Mouse (Mus musculus): ENCODE data around the gene Tab1. TPM values are rescaled to one million over a fixed set of nuclear protein-coding genes. Genes with fewer than 3 reads are reported as not detected.

Tab1 gene
- polyA plus RNA-seq, 1 experiment from 2014 or later, result 12.6 TPM

- peaks cover 10% of the 10 kb centered on the region; the same call in 1 of the 2 replicates for H3K27me3 ChIP-seq (replicated peaks; ENCODE audit: control insufficient read depth, insufficient read depth, low read length)
- 0 out of 2 replicates have a peak, but pooled peaks cover 4% of the 10 kb centered on the region for H3K4me1 ChIP-seq (replicated peaks; ENCODE audit: control insufficient read depth, insufficient read depth, low read length)
- ATAC-seq, result no peak
- no peaks in the 10 kb centered on the region for H3K36me3 ChIP-seq (ENCODE audit: control insufficient read depth, insufficient read depth)
- TF ChIP-seq CTCF (IDR thresholded peaks at IDR 0.05; ENCODE audit: low read depth), result no peak
- no peak overlapping the region for H3K4me3 ChIP-seq (ENCODE audit: low read depth, low read length)
- 75% methylated on average over 10 of the region's 10 CpGs for WGBS
- H3K9ac ChIP-seq (ENCODE audit: low read depth, low read length), result no peak overlapping the region
- H3K9me3 ChIP-seq (ENCODE audit: control insufficient read depth), result no peaks in the 10 kb centered on the region
- no peak overlapping the region for H3K4me2 ChIP-seq (replicated peaks; ENCODE audit: low read depth)
- H3K27ac ChIP-seq (ENCODE audit: low read depth, low read length), result no peak overlapping the region
Observed at GRCm38 (mm10) chr15:80096406-80096805, 36.5 kb upstream of the Tab1 start.

- TF ChIP-seq CTCF (IDR thresholded peaks at IDR 0.05; ENCODE audit: low read depth), result peak; percentile 20; the same call in 1 of the 2 replicates
Observed at GRCm38 (mm10) chr15:80096946-80097881, 35.7 kb upstream of the Tab1 start.

DNA sequence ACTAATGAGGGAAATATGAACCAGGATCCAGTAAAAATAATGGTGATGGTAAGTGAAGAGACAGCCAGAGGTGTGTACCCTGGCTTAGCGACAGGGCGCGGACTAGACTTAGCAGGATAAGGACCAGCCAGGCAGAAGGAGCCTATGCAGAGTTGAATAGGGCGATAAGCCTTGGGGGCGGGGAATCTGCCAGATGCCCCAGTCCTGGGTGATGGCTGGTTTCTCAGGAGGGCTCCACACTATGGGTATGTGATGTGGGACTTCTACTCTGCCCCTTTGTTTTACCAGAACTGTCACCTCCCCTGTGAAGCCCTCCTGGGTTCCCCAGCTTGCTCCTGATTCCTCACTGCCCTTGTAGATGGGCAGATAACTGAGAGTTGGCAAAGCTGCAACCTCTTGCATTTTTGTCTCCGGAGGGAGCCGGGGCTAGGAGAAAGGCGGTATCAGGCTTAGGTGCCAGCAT, 34.9 kb upstream of the Tab1 start:
- Histone ChIP-seq H3K4me3 (ENCODE audit: low read depth, low read length) (no peak overlapping the region), H3K9ac (ENCODE audit: low read depth, low read length) (no peak overlapping the region), H3K4me2 (replicated peaks; ENCODE audit: low read depth) (no peak overlapping the region), H3K4me1 (replicated peaks; ENCODE audit: control insufficient read depth, insufficient read depth, low read length) (0 out of 2 replicates have a peak, but pooled peaks cover 4% of the 10 kb centered on the region), H3K27ac (ENCODE audit: low read depth, low read length) (no peak overlapping the region), H3K9me3 (ENCODE audit: control insufficient read depth) (no peaks in the 10 kb centered on the region), H3K36me3 (ENCODE audit: control insufficient read depth, insufficient read depth) (no peaks in the 10 kb centered on the region), H3K27me3 (replicated peaks; ENCODE audit: control insufficient read depth, insufficient read depth, low read length) (no peaks in the 10 kb centered on the region)
- 51% methylated on average over 8 of the region's 8 CpGs for WGBS
- TF ChIP-seq CTCF (IDR thresholded peaks at IDR 0.05; ENCODE audit: low read depth), result no peak
- no peak for ATAC-seq

More at GRCm38 (mm10) chr15:80096946-80097881, 35.7 kb upstream of the Tab1 start:
- peaks cover 5% of the 10 kb centered on the region; the same call in 1 of the 2 replicates for H3K27me3 ChIP-seq (replicated peaks; ENCODE audit: control insufficient read depth, insufficient read depth, low read length)
- no peaks in the 10 kb centered on the region for H3K9me3 ChIP-seq (ENCODE audit: control insufficient read depth)
- 0 out of 2 replicates have a peak, but pooled peaks cover 4% of the 10 kb centered on the region for H3K4me1 ChIP-seq (replicated peaks; ENCODE audit: control insufficient read depth, insufficient read depth, low read length)
- no peak overlapping the region for H3K9ac ChIP-seq (ENCODE audit: low read depth, low read length)
- peak overlapping the region; percentile 50; the same call in 1 of the 2 replicates for H3K27ac ChIP-seq (ENCODE audit: low read depth, low read length)
- no peaks in the 10 kb centered on the region for H3K36me3 ChIP-seq (ENCODE audit: control insufficient read depth, insufficient read depth)
- ATAC-seq, result peak; percentile 39; the same call in 1 of the 2 replicates
- peak overlapping the region; percentile 48 for H3K4me2 ChIP-seq (replicated peaks; ENCODE audit: low read depth)
- H3K4me3 ChIP-seq (ENCODE audit: low read depth, low read length), result no peak overlapping the region
- 21% methylated on average over 19 of the region's 20 CpGs for WGBS

DNA sequence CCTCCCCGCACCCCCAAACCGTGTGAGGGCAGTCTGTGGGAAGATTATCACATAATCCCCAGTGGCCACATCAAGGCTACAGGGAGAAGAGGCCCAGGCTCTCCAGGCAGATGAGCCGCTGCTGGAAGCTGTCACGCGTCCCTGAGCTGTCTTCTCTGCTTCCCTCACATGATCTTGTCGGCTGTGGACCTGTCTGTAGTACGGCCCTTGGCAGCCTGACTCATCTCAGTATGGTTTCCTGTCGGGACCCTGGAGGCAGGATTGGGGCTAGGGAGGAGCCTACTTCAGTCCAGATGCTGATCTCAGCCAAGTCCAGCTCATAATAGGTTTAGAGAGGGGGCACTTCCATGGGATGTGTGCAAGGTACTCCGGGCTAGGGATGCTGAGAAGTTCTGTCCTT, 34.1 kb upstream of the Tab1 start:
- no peaks in the 10 kb centered on the region for H3K36me3 ChIP-seq (ENCODE audit: control insufficient read depth, insufficient read depth)
- TF ChIP-seq CTCF (IDR thresholded peaks at IDR 0.05; ENCODE audit: low read depth), result no peak
- H3K27ac ChIP-seq (ENCODE audit: low read depth, low read length), result no peak overlapping the region
- H3K4me3 ChIP-seq (ENCODE audit: low read depth, low read length), result no peak overlapping the region
- H3K4me1 ChIP-seq (replicated peaks; ENCODE audit: control insufficient read depth, insufficient read depth, low read length), result 0 out of 2 replicates have a peak, but pooled peaks cover 4% of the 10 kb centered on the region
- no peak overlapping the region for H3K9ac ChIP-seq (ENCODE audit: low read depth, low read length)
- 58% methylated on average over 9 of the region's 9 CpGs for WGBS
- no peaks in the 10 kb centered on the region for H3K27me3 ChIP-seq (replicated peaks; ENCODE audit: control insufficient read depth, insufficient read depth, low read length)
- H3K9me3 ChIP-seq (ENCODE audit: control insufficient read depth), result no peaks in the 10 kb centered on the region
- no peak for ATAC-seq
- no peak overlapping the region for H3K4me2 ChIP-seq (replicated peaks; ENCODE audit: low read depth)

DNA sequence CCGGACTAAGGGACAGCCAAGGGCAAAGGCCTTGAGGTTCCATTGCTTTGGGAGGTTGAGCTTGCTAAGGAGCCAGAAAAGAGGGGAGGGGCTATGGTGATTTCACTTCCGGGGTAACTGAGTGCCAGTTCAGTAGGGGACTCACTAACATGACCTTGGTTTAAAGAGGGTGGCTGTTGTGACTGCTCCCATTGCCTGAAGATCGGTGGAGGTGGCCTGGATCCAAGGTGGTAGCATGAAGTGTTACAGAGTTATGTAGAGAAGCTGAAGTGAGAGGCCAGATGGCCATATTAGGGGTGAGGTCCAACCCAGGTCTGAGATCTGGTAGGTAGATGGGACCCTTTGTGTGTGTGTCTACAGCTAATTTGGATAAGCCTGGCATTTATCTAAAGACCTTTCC, 33.5 kb upstream of the Tab1 start:
- no peak for TF ChIP-seq CTCF (IDR thresholded peaks at IDR 0.05; ENCODE audit: low read depth)
- H3K4me3 ChIP-seq (ENCODE audit: low read depth, low read length), result no peak overlapping the region
- H3K9ac ChIP-seq (ENCODE audit: low read depth, low read length), result no peak overlapping the region
- no peaks in the 10 kb centered on the region for H3K9me3 ChIP-seq (ENCODE audit: control insufficient read depth)
- H3K27ac ChIP-seq (ENCODE audit: low read depth, low read length), result no peak overlapping the region
- H3K27me3 ChIP-seq (replicated peaks; ENCODE audit: control insufficient read depth, insufficient read depth, low read length), result no peaks in the 10 kb centered on the region
- H3K4me1 ChIP-seq (replicated peaks; ENCODE audit: control insufficient read depth, insufficient read depth, low read length), result 0 out of 2 replicates have a peak, but pooled peaks cover 4% of the 10 kb centered on the region
- 82% methylated on average over 3 of the region's 3 CpGs for WGBS
- H3K4me2 ChIP-seq (replicated peaks; ENCODE audit: low read depth), result no peak overlapping the region
- no peak for ATAC-seq
- H3K36me3 ChIP-seq (ENCODE audit: control insufficient read depth, insufficient read depth), result no peaks in the 10 kb centered on the region

DNA sequence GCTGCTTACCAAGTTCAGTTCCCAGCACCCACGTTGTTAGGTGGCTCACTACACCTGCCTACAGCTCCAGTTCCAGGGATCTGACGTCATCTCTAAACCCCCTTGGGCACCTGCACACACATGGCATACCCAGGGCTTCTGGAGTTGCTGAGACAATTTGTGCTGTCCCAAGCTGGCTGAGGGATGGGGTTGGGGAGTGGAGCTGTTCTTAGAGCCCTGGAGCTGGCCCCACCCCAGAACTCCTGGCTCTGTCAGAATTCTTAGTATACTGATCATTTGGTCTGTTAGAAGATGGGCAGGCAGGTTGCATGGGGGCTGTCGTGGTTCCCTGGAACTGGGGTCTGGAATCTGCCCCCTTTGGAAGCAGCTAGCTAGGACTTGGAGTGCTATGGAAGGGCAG, 32.7 kb upstream of the Tab1 start:
- 0 out of 2 replicates have a peak, but pooled peaks cover 4% of the 10 kb centered on the region for H3K4me1 ChIP-seq (replicated peaks; ENCODE audit: control insufficient read depth, insufficient read depth, low read length)
- no peak overlapping the region for H3K9ac ChIP-seq (ENCODE audit: low read depth, low read length)
- 84% methylated on average over 3 of the region's 3 CpGs for WGBS
- no peaks in the 10 kb centered on the region for H3K9me3 ChIP-seq (ENCODE audit: control insufficient read depth)
- H3K4me3 ChIP-seq (ENCODE audit: low read depth, low read length), result no peak overlapping the region
- H3K36me3 ChIP-seq (ENCODE audit: control insufficient read depth, insufficient read depth), result no peaks in the 10 kb centered on the region
- H3K4me2 ChIP-seq (replicated peaks; ENCODE audit: low read depth), result no peak overlapping the region
- no peak overlapping the region for H3K27ac ChIP-seq (ENCODE audit: low read depth, low read length)
- no peaks in the 10 kb centered on the region for H3K27me3 ChIP-seq (replicated peaks; ENCODE audit: control insufficient read depth, insufficient read depth, low read length)
- TF ChIP-seq CTCF (IDR thresholded peaks at IDR 0.05; ENCODE audit: low read depth), result no peak
- no peak for ATAC-seq
